Mouse (Mus musculus): Measurements from ENCODE around the gene Alkbh4.

DNA sequence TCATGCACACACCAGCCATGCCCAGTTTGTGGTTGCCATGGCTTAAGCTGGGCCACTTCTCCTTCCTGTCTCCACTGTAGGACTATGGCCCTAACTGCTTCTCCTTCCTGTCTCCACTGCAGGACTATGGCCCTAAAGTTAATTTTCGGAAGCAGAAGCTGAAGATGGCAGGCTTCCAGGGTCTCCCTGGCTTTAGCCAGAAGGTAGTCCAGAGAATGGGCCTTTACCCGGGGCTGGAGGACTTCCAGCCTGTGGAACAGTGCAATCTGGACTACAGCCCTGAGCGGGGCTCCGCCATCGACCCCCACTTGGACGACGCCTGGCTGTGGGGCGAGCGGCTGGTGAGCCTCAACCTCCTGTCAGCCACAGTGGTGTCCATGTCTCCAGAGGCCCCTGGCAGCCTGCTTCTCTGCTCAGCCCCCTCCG, 4.1 kb downstream of the Alkbh4 start:
- TF ChIP-seq MAX (IDR thresholded peaks at IDR 0.05) = no peak
- TF ChIP-seq CTCF (IDR thresholded peaks at IDR 0.05; ENCODE audit: control insufficient read depth, insufficient read depth, insufficient read length) = no peak
- TF ChIP-seq FOSL1 (IDR thresholded peaks at IDR 0.05; ENCODE audit: insufficient read depth, low read length, poor library complexity, severe bottlenecking) = no peak

Data from C2C12 (cell line).